Mouse (Mus musculus): ENCODE measurements around the gene Mettl7a1. TPM values are rescaled to one million over a fixed set of nuclear protein-coding genes. Genes with fewer than 3 reads are reported as not detected.

Mettl7a1 gene
- 70.9 and 96.7 TPM in 2 replicates for polyA plus RNA-seq (2012; rRNA removed; ENCODE audit: low replicate concordance)

DNA sequence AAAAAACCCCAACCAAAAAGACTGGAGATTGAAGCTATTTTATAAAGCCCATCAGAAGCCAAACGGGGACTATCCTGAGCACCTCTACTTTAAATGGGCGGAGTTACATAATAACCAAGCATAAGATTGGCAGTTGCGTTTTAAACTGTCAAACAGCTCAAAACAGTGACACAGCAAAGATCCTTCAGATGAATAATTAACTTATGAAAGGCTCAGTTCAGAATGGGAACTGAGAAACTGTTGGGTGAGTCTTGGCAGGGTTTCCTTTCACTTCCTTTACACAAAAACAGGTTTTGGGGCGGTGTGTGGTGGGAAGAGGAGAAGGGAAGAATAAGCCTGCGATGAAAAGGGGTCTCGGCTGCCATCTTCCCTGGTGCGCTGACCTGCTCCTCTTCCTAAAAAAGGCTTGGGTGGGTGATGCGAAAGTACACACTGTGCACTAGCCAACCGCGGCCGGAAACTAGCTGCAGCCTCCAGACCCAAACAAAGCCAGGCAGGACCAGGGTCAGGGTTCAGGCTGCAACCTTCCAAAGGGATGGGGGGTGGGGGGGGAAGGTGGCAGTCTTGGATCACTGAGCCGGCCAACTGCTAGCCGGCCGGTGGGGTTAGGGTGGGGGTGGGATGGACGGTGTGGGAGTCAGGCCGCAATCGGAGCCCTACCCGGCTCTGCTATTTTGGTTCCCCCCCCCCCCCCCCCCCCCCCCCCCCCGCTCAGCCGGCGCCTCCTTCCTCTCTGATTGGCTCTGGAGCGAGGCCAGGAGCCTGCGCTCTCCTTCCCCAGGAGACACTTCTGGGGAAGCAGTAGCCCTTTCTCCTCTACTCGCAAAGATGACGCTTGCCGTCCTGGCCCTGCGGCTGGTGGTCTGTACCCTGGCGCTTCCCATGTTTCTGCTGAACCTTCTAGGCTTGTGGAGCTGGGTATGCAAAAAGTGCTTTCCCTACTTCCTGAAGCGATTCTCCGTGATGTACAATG is at the start of gene Mettl7a1:
Gene Mettl7a1 (plus strand): TSS at position 122 of the 973 bp plus-strand sequence.

DNA sequence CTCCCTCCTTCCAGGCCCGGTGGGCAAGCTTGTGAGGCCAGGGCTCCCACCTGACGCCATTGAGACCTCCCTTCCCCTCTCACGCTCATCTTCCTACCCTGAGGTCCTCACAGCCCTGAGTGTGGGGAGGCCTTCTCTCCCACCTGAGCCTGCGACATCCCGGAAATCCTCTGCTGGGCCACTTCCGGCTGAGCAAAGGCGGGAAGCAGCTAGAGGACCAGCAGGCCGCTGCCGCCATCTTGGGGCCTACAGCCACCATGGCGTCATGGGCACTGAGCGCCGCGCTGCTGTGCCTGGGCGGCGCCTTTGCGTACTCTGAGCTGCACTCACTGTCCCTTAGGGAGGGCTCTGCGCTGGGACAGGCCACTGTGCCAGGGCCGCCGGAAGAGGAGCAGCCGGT is 23.3 kb upstream of the Mettl7a1 start, which contains the start of gene Tmprss12:
Gene Tmprss12 (plus strand): TSS at position 212 of the 400 bp plus-strand sequence.

DNA sequence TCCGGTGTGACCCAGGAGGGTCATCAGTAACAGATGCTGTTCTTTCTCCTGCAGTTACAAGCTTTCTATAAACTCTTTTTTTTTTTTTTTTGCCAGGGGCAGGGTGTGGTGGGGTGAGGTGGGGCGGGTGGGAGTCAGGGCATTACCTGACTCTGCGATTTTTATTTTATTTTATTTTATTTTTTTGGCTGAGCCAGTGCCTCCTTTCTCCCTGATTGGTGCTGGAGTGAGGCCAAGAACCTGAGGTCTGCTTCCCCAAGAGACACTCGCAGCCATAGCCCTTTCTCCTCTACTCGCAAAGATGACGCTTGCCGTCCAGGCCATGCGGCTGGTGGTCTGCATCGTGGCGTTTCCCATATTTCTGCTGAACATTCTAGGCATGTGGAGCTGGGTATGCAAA is 30.7 kb downstream of the Mettl7a1 start, which contains the start of gene Mettl7a3:
Gene Mettl7a3 (plus strand): TSS at position 301 of the 400 bp plus-strand sequence.

DNA sequence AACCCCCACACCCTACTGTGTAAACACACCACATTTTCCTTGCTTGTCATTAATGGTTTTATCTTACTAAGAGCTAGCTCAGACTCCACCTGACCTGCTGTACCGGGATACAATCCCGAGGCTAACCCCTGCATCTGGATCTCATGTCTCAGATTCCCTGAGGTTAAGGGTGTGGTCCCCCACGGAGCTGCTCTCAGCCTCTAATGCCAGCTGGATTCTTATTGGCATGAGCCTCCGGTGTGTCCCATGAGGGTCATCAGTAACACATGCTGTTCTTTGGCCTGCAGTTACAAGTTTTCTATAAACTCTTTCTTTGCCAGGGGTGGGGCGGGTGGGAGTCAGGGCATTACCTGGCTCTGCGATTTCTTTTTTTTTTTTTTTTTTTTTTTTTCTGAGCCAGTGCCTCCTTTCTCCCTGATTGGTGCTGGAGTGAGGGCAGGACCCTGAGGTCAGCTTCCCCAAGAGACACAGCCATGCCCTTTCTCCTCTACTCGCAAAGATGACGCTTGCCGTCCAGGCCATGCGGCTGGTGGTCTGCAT is 48.8 kb downstream of the Mettl7a1 start, which contains the start of the genes Methig1 and Mettl7a2:
Gene Methig1 (plus strand): TSS at position 439 of the 540 bp plus-strand sequence.
Gene Mettl7a2 (plus strand): TSS at position 490 of the 540 bp plus-strand sequence.

DNA sequence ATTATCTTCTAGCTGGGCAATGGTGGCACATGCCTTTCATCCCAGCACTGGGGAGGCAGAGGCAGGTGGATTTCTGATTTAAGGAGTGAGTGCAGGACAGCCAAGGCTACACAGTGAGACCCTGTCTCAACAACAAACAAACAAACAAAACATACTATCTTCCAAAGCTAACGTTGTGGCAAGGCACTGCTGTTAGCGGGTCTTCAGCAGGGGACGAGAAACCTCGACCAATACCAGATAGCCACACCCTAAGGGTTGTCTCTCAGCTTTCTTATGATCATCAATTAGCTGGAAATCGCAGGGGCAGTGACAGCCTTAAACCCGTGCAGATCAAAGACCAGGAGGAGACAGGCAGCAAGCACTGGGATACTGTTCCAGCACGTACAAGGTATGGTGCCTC is 60.3 kb downstream of the Mettl7a1 start, which contains the start of gene Higd1c:
Gene Higd1c (plus strand): TSS at position 301 of the 400 bp plus-strand sequence.

Other genes starting within 250 kb of the Mettl7a1 start
- 38.5 and 65.2 TPM in 2 replicates for gene Atf1, start 76.3 kb upstream of the Mettl7a1 start, polyA plus RNA-seq (2012; rRNA removed; ENCODE audit: low replicate concordance)
- gene Tmprss12, start 23.3 kb upstream of the Mettl7a1 start, polyA plus RNA-seq (2012; rRNA removed; ENCODE audit: low replicate concordance) = not detected in 2 replicates
- gene Mettl7a3, start 30.8 kb downstream of the Mettl7a1 start, polyA plus RNA-seq (2012; rRNA removed; ENCODE audit: low replicate concordance) = 0.22 TPM in 1 of 2 replicates, not detected in the other
- gene Methig1, start 49.0 kb downstream of the Mettl7a1 start, polyA plus RNA-seq (2012; rRNA removed; ENCODE audit: low replicate concordance) = not detected in 2 replicates
- not detected in 2 replicates for gene Mettl7a2, start 49.1 kb downstream of the Mettl7a1 start, polyA plus RNA-seq (2012; rRNA removed; ENCODE audit: low replicate concordance)
- gene Higd1c, start 60.4 kb downstream of the Mettl7a1 start, polyA plus RNA-seq (2012; rRNA removed; ENCODE audit: low replicate concordance) = not detected in 2 replicates
- not detected in 2 replicates for gene Gm5475, start 118.0 kb downstream of the Mettl7a1 start, polyA plus RNA-seq (2012; rRNA removed; ENCODE audit: low replicate concordance)
- gene Slc11a2, start 120.9 kb downstream of the Mettl7a1 start, polyA plus RNA-seq (2012; rRNA removed; ENCODE audit: low replicate concordance) = 26.7 and 38.8 TPM in 2 replicates
- gene Letmd1, start 164.9 kb downstream of the Mettl7a1 start, polyA plus RNA-seq (2012; rRNA removed; ENCODE audit: low replicate concordance) = 61.8 and 111 TPM in 2 replicates
- gene Csrnp2, start 191.3 kb downstream of the Mettl7a1 start, polyA plus RNA-seq (2012; rRNA removed; ENCODE audit: low replicate concordance) = 3.3 and 3.9 TPM in 2 replicates
- gene Tfcp2, start 247.9 kb downstream of the Mettl7a1 start, polyA plus RNA-seq (2012; rRNA removed; ENCODE audit: low replicate concordance) = 6.5 and 9.5 TPM in 2 replicates